Mouse (Mus musculus): ENCODE results near the gene Abhd6.

DNA sequence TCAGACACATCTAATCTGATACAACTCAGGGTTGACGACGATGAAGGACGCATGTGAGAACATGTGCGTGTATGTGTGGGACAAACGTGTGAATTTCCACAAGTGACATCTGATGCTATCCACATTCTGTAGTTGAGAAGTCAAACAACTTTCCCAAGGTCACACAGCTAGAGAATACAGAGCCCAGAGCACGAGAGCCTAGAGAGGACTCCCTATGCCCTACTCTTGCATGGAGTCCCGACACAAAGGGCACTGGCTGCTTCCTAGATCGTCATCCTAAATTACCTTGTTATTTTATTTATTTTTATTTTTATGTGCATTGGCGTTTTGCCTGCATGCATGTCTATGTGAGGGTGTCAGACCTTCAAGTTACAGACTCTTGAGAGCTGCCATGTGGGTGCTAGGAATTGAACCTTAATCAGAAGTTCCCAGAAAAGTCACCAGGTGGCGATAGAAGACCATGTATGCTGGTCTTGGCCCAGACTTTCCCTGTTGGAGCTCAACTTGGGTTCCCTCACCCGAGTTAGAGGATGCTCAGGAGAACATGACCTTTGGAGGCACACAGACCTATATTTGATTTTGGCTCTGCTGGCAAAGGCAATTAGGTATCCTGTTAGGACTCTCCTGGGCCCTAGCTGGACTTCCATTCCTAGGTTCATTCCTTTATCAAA, 38.3 kb upstream of the Abhd6 start:
- TF ChIP-seq POLR2AphosphoS5 (IDR thresholded peaks at IDR 0.05; ENCODE audit: insufficient replicate concordance, low read depth, low read length) (no peak), CTCF (IDR thresholded peaks at IDR 0.05; ENCODE audit: low read depth, low read length) (no peak), GATA1 (IDR thresholded peaks at IDR 0.05; ENCODE audit: borderline replicate concordance, low read length) (no peak)
